In the genomic region with DNA sequence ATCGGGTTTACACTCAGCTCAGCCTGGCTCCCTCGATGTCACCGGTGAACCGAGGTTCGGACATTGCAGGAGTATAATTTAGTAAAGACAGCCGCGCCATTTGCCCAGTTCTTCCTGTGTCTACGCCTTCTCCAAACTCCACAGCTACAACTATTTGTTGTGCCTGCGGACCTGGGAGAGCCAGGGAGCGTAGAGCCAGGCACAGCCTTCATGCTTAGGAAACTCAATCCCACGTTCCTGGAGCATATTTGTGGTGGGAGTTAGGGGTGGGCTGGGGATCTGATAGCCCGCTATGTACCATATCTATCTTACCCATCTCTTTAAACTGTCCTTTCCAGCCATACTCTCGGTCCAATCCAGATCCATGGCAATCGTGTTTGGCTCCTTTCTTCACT, we compare ENCODE assay signal across 8 mouse cellular contexts. TPM values are rescaled to one million over a fixed set of nuclear protein-coding genes. Genes with fewer than 3 reads are reported as not detected.
DNase-seq lines count a peak whose midpoint lies in the region; ATAC-seq and TF ChIP-seq lines count a peak whose summit lies in the region.

No protein-coding gene starts in this region.

- H3K4me2 ChIP-seq in neural tube, embryonic 11.5 days (ENCODE audit: low read depth): peak overlapping the region; percentile 87
- peak overlapping the region; percentile 74 for H3K4me2 ChIP-seq in limb, embryonic 14.5 days (replicated peaks; ENCODE audit: low read depth, low read length, severe bottlenecking)
- peak overlapping the region; percentile 74 for H3K4me2 ChIP-seq in stomach, embryonic 15.5 days

- H3K27ac ChIP-seq in cerebellum, adult 2 months (ENCODE audit: insufficient read depth, low read length): no peak overlapping the region
- peak overlapping the region; percentile 51; the same call in 1 of the 2 replicates for H3K27ac ChIP-seq in neural tube, embryonic 11.5 days (ENCODE audit: low read depth, low read length)
- peak overlapping the region; percentile 86 for H3K27ac ChIP-seq in limb, embryonic 14.5 days (replicated peaks; ENCODE audit: low read depth, low read length)
- peak overlapping the region; percentile 87 for H3K27ac ChIP-seq in stomach, embryonic 15.5 days

- H3K9me3 ChIP-seq in neural tube, embryonic 11.5 days (ENCODE audit: control insufficient read depth, low read length): no peaks in the 10 kb centered on the region
- no peaks in the 10 kb centered on the region for H3K9me3 ChIP-seq in limb, embryonic 14.5 days (ENCODE audit: control insufficient read depth, low read length)
- no peaks in the 10 kb centered on the region for H3K9me3 ChIP-seq in stomach, embryonic 15.5 days

- no peak for TF ChIP-seq CTCF in cerebellum, adult 2 months (IDR thresholded peaks at IDR 0.05; ENCODE audit: borderline replicate concordance, insufficient read depth, low read depth, low read length)

- H3K36me3 ChIP-seq in neural tube, embryonic 11.5 days (ENCODE audit: control insufficient read depth, insufficient read depth, low read length): peaks cover 4% of the 10 kb centered on the region; the same call in 1 of the 2 replicates
- peaks cover 32% of the 10 kb centered on the region for H3K36me3 ChIP-seq in limb, embryonic 14.5 days (ENCODE audit: control insufficient read depth, insufficient read depth, low read length)
- H3K36me3 ChIP-seq in stomach, embryonic 15.5 days: peaks cover 12% of the 10 kb centered on the region

- TF ChIP-seq POLR2A in cerebellum, adult 2 months (IDR thresholded peaks at IDR 0.05; ENCODE audit: borderline replicate concordance, insufficient read depth, low read length): no peak
- TF ChIP-seq POLR2A in limb, embryonic 14.5 days (IDR thresholded peaks at IDR 0.05; ENCODE audit: borderline replicate concordance, extremely low read depth, insufficient read depth, insufficient read length): no peak

- peak; percentile 28 for ATAC-seq in neural tube, embryonic 11.5 days (ENCODE audit: insufficient read depth, low FRiP score, low TSS enrichment)
- no peak for ATAC-seq in limb, embryonic 14.5 days (ENCODE audit: low FRiP score, low read depth)
- ATAC-seq in stomach, embryonic 15.5 days (ENCODE audit: insufficient read depth, low FRiP score, low read depth): no peak

- DNase-seq in cerebellum, adult 2 months: no peak
- no peak for DNase-seq in cerebellum, adult 11-12 months
- no peak for DNase-seq in neural tube, embryonic 11.5 days (ENCODE audit: low spot score)
- no peak for DNase-seq in neural tube, embryonic 10.5 days (ENCODE audit: extremely low spot score, low spot score)
- no peak for DNase-seq in limb, embryonic 14.5 days (ENCODE audit: low spot score)
- no peak for DNase-seq in spleen, postnatal 36 days (ENCODE audit: low spot score in 2 of 2)
- DNase-seq in left cerebral cortex, postnatal 10 days (ENCODE audit: extremely low spot score in 1 of 2, low spot score in 2 of 2): no peak

- peak overlapping the region; percentile 76 for H3K4me3 ChIP-seq in cerebellum, adult 2 months (replicated peaks; ENCODE audit: insufficient read depth, low read depth, low read length)
- H3K4me3 ChIP-seq in neural tube, embryonic 11.5 days (ENCODE audit: low read depth, low read length): peak overlapping the region; percentile 75
- peak overlapping the region; percentile 81 for H3K4me3 ChIP-seq in limb, embryonic 14.5 days (replicated peaks; ENCODE audit: low read length)
- peak overlapping the region; percentile 94 for H3K4me3 ChIP-seq in stomach, embryonic 15.5 days (replicated peaks)

- 0 out of 2 replicates have a peak, but pooled peaks cover 6% of the 10 kb centered on the region for H3K4me1 ChIP-seq in cerebellum, adult 2 months (ENCODE audit: control insufficient read depth, insufficient read depth, low read length)
- peaks cover 13% of the 10 kb centered on the region for H3K4me1 ChIP-seq in neural tube, embryonic 11.5 days (ENCODE audit: control insufficient read depth, insufficient read depth, low read length)
- peaks cover 18% of the 10 kb centered on the region for H3K4me1 ChIP-seq in limb, embryonic 14.5 days (ENCODE audit: control insufficient read depth, insufficient read depth, low read length)
- peaks cover 23% of the 10 kb centered on the region for H3K4me1 ChIP-seq in stomach, embryonic 15.5 days

- 2% methylated on average over 14 of the region's 14 CpGs for WGBS in cerebellum, adult 2 months
- 4% methylated on average over 14 of the region's 14 CpGs for WGBS in neural tube, embryonic 11.5 days
- 1% methylated on average over 14 of the region's 14 CpGs for WGBS in limb, embryonic 14.5 days
- WGBS in stomach, embryonic 15.5 days: 2% methylated on average over 14 of the region's 14 CpGs

- no peaks in the 10 kb centered on the region for H3K27me3 ChIP-seq in cerebellum, adult 2 months (ENCODE audit: control insufficient read depth, insufficient read depth, low read length)
- no peaks in the 10 kb centered on the region for H3K27me3 ChIP-seq in neural tube, embryonic 11.5 days (ENCODE audit: control insufficient read depth, insufficient read depth, low read length)
- no peaks in the 10 kb centered on the region for H3K27me3 ChIP-seq in limb, embryonic 14.5 days (ENCODE audit: control insufficient read depth, insufficient read depth, low read length)
- no peaks in the 10 kb centered on the region for H3K27me3 ChIP-seq in stomach, embryonic 15.5 days (replicated peaks)

- H3K9ac ChIP-seq in neural tube, embryonic 11.5 days (ENCODE audit: low read length): peak overlapping the region; percentile 77
- peak overlapping the region; percentile 87 for H3K9ac ChIP-seq in limb, embryonic 14.5 days (ENCODE audit: low read depth, low read length, severe bottlenecking)
- peak overlapping the region; percentile 95 for H3K9ac ChIP-seq in stomach, embryonic 15.5 days

- intact Hi-C loops in left cerebral cortex, postnatal 10 days (cut with DNase I): no loop called here

RNA-seq across cellular contexts. Expression of gene Ift20, which starts 0.5 kb away (rescaled TPM):
- polyA plus RNA-seq in cerebellum, adult 2 months (2012; rRNA removed): 83.7 and 91.8 TPM in 2 replicates
- 99.7 and 110 TPM in 2 replicates for polyA plus RNA-seq in neural tube, embryonic 11.5 days (2014; fragmentation: Nextera tagmentation; extraction: Ambion mirVana)
- polyA plus RNA-seq in limb, embryonic 14.5 days (2012; rRNA removed): 105 and 133 TPM in 2 replicates
- polyA plus RNA-seq in limb, embryonic 14.5 days (2014; fragmentation: Nextera tagmentation; extraction: Ambion mirVana): 176 and 185 TPM in 2 replicates
- polyA plus RNA-seq in stomach, embryonic 15.5 days (2015; fragmentation: Nextera tagmentation; extraction: Ambion mirVana): 142 and 147 TPM in 2 replicates
- 10 to 100 TPM; 70.5 to 76.7 TPM for total RNA-seq in left cerebral cortex, postnatal 10 days (2021)

RNA-seq across cellular contexts. Expression of gene Tnfaip1, which starts 0.6 kb away (rescaled TPM):
- 36.7 and 38.0 TPM in 2 replicates for polyA plus RNA-seq in cerebellum, adult 2 months (2012; rRNA removed)
- polyA plus RNA-seq in neural tube, embryonic 11.5 days (2014; fragmentation: Nextera tagmentation; extraction: Ambion mirVana): 70.0 and 71.2 TPM in 2 replicates
- 55.7 and 58.5 TPM in 2 replicates for polyA plus RNA-seq in limb, embryonic 14.5 days (2012; rRNA removed)
- polyA plus RNA-seq in limb, embryonic 14.5 days (2014; fragmentation: Nextera tagmentation; extraction: Ambion mirVana): 83.4 and 87.0 TPM in 2 replicates
- 66.3 and 73.6 TPM in 2 replicates for polyA plus RNA-seq in stomach, embryonic 15.5 days (2015; fragmentation: Nextera tagmentation; extraction: Ambion mirVana)
- 10 to 100 TPM; 49.3 to 51.2 TPM for total RNA-seq in left cerebral cortex, postnatal 10 days (2021)

RNA-seq across cellular contexts. Expression of gene Tmem97, which starts 13.9 kb away (rescaled TPM):
- 15.6 and 15.9 TPM in 2 replicates for polyA plus RNA-seq in cerebellum, adult 2 months (2012; rRNA removed)
- 69.3 and 75.1 TPM in 2 replicates for polyA plus RNA-seq in neural tube, embryonic 11.5 days (2014; fragmentation: Nextera tagmentation; extraction: Ambion mirVana)
- 42.6 and 44.5 TPM in 2 replicates for polyA plus RNA-seq in limb, embryonic 14.5 days (2012; rRNA removed)
- 82.9 and 103 TPM in 2 replicates for polyA plus RNA-seq in limb, embryonic 14.5 days (2014; fragmentation: Nextera tagmentation; extraction: Ambion mirVana)
- polyA plus RNA-seq in stomach, embryonic 15.5 days (2015; fragmentation: Nextera tagmentation; extraction: Ambion mirVana): 244 and 293 TPM in 2 replicates
- total RNA-seq in left cerebral cortex, postnatal 10 days (2021): 10 to 100 TPM; 26.2 to 28.8 TPM

RNA-seq across cellular contexts. Expression of gene Poldip2, which starts 24.7 kb away (rescaled TPM):
- 133 TPM in 2 replicates for polyA plus RNA-seq in cerebellum, adult 2 months (2012; rRNA removed)
- polyA plus RNA-seq in neural tube, embryonic 11.5 days (2014; fragmentation: Nextera tagmentation; extraction: Ambion mirVana): 156 and 158 TPM in 2 replicates
- polyA plus RNA-seq in limb, embryonic 14.5 days (2012; rRNA removed): 110 and 111 TPM in 2 replicates
- polyA plus RNA-seq in limb, embryonic 14.5 days (2014; fragmentation: Nextera tagmentation; extraction: Ambion mirVana): 164 and 166 TPM in 2 replicates
- 131 and 145 TPM in 2 replicates for polyA plus RNA-seq in stomach, embryonic 15.5 days (2015; fragmentation: Nextera tagmentation; extraction: Ambion mirVana)
- 100 to 1,000 TPM; 117 to 119 TPM for total RNA-seq in left cerebral cortex, postnatal 10 days (2021)

RNA-seq across cellular contexts. Expression of gene Tmem199, which starts 24.7 kb away (rescaled TPM):
- polyA plus RNA-seq in cerebellum, adult 2 months (2012; rRNA removed): 67.9 and 69.5 TPM in 2 replicates
- polyA plus RNA-seq in neural tube, embryonic 11.5 days (2014; fragmentation: Nextera tagmentation; extraction: Ambion mirVana): 81.8 and 87.3 TPM in 2 replicates
- 30.2 and 39.8 TPM in 2 replicates for polyA plus RNA-seq in limb, embryonic 14.5 days (2012; rRNA removed)
- 39.7 and 40.1 TPM in 2 replicates for polyA plus RNA-seq in limb, embryonic 14.5 days (2014; fragmentation: Nextera tagmentation; extraction: Ambion mirVana)
- 45.5 and 47.2 TPM in 2 replicates for polyA plus RNA-seq in stomach, embryonic 15.5 days (2015; fragmentation: Nextera tagmentation; extraction: Ambion mirVana)
- total RNA-seq in left cerebral cortex, postnatal 10 days (2021): 10 to 100 TPM; 37.2 to 38.7 TPM
